Mouse (Mus musculus): Measurements from ENCODE around the gene Gpr141. TPM values are rescaled to one million over a fixed set of nuclear protein-coding genes. Genes with fewer than 3 reads are reported as not detected.

Gene Gpr141
- polyA plus RNA-seq, 1 experiment: 0.01 TPM

- no peaks in the 10 kb centered on the region for H3K79me3 ChIP-seq (ENCODE audit: low read depth)
- no peak overlapping the region for H3K4me3 ChIP-seq (ENCODE audit: insufficient read depth, poor library complexity, severe bottlenecking)
- TF ChIP-seq MYOD1 (IDR thresholded peaks at IDR 0.05; ENCODE audit: control insufficient read depth, insufficient read length, low read depth): no peak
- no peak for TF ChIP-seq MYOG (IDR thresholded peaks at IDR 0.05; ENCODE audit: control insufficient read depth, extremely low read depth, insufficient read length)
- no peak for TF ChIP-seq CEBPB (IDR thresholded peaks at IDR 0.05; ENCODE audit: low read depth)
- TF ChIP-seq MAX (IDR thresholded peaks at IDR 0.05): no peak
- no peak for TF ChIP-seq FOSL1 (IDR thresholded peaks at IDR 0.05; ENCODE audit: insufficient read depth, low read length, poor library complexity, severe bottlenecking)
- no peak for TF ChIP-seq CTCF (IDR thresholded peaks at IDR 0.05; ENCODE audit: control insufficient read depth, insufficient read depth, insufficient read length)
- TF ChIP-seq USF1 (IDR thresholded peaks at IDR 0.05; ENCODE audit: low read depth): no peak
- H3K79me2 ChIP-seq (ENCODE audit: control insufficient read depth, insufficient read depth): no peaks in the 10 kb centered on the region
- no peaks in the 10 kb centered on the region for H3K36me3 ChIP-seq (ENCODE audit: control insufficient read depth, insufficient read depth)
- H3ac ChIP-seq (ENCODE audit: control insufficient read depth, insufficient read length, low read depth): no peak overlapping the region
- no peaks in the 10 kb centered on the region for H3K27me3 ChIP-seq (ENCODE audit: control insufficient read depth, insufficient read depth, insufficient read length)
Observed at GRCm38 (mm10) chr13:19842707-19843106, 18.6 kb upstream of the Gpr141 start.

GRCm38 (mm10) chr13:19841615-19842014 lies 17.6 kb upstream of the Gpr141 start:
- TF ChIP-seq FOSL1 (IDR thresholded peaks at IDR 0.05; ENCODE audit: insufficient read depth, low read length, poor library complexity, severe bottlenecking): no peak
- no peak for TF ChIP-seq MAX (IDR thresholded peaks at IDR 0.05)
- no peak for TF ChIP-seq MYOD1 (IDR thresholded peaks at IDR 0.05; ENCODE audit: control insufficient read depth, insufficient read length, low read depth)
- TF ChIP-seq USF1 (IDR thresholded peaks at IDR 0.05; ENCODE audit: low read depth): no peak
- no peak for TF ChIP-seq CEBPB (IDR thresholded peaks at IDR 0.05; ENCODE audit: low read depth)
- TF ChIP-seq CTCF (IDR thresholded peaks at IDR 0.05; ENCODE audit: control insufficient read depth, insufficient read depth, insufficient read length): no peak
- TF ChIP-seq MYOG (IDR thresholded peaks at IDR 0.05; ENCODE audit: control insufficient read depth, extremely low read depth, insufficient read length): no peak
- Histone ChIP-seq H3ac (ENCODE audit: control insufficient read depth, insufficient read length, low read depth) (no peak overlapping the region), H3K79me2 (ENCODE audit: control insufficient read depth, insufficient read depth) (no peaks in the 10 kb centered on the region), H3K4me3 (ENCODE audit: insufficient read depth, poor library complexity, severe bottlenecking) (no peak overlapping the region), H3K79me3 (ENCODE audit: low read depth) (no peaks in the 10 kb centered on the region), H3K27me3 (ENCODE audit: control insufficient read depth, insufficient read depth, insufficient read length) (no peaks in the 10 kb centered on the region), H3K36me3 (ENCODE audit: control insufficient read depth, insufficient read depth) (no peaks in the 10 kb centered on the region)

- no peak for TF ChIP-seq CEBPB (IDR thresholded peaks at IDR 0.05; ENCODE audit: low read depth)
- no peak for TF ChIP-seq MYOD1 (IDR thresholded peaks at IDR 0.05; ENCODE audit: control insufficient read depth, insufficient read length, low read depth)
- no peak for TF ChIP-seq FOSL1 (IDR thresholded peaks at IDR 0.05; ENCODE audit: insufficient read depth, low read length, poor library complexity, severe bottlenecking)
- no peak for TF ChIP-seq MYOG (IDR thresholded peaks at IDR 0.05; ENCODE audit: control insufficient read depth, extremely low read depth, insufficient read length)
- no peak for TF ChIP-seq CTCF (IDR thresholded peaks at IDR 0.05; ENCODE audit: control insufficient read depth, insufficient read depth, insufficient read length)
- TF ChIP-seq MAX (IDR thresholded peaks at IDR 0.05): no peak
- no peak for TF ChIP-seq USF1 (IDR thresholded peaks at IDR 0.05; ENCODE audit: low read depth)
- no peaks in the 10 kb centered on the region for H3K79me2 ChIP-seq (ENCODE audit: control insufficient read depth, insufficient read depth)
- no peak overlapping the region for H3ac ChIP-seq (ENCODE audit: control insufficient read depth, insufficient read length, low read depth)
- H3K79me3 ChIP-seq (ENCODE audit: low read depth): no peaks in the 10 kb centered on the region
- H3K36me3 ChIP-seq (ENCODE audit: control insufficient read depth, insufficient read depth): no peaks in the 10 kb centered on the region
- H3K27me3 ChIP-seq (ENCODE audit: control insufficient read depth, insufficient read depth, insufficient read length): no peaks in the 10 kb centered on the region
- no peak overlapping the region for H3K4me3 ChIP-seq (ENCODE audit: insufficient read depth, poor library complexity, severe bottlenecking)
Observed at GRCm38 (mm10) chr13:19840206-19840605, 16.1 kb upstream of the Gpr141 start.

GRCm38 (mm10) chr13:19830560-19830959 lies 6.5 kb upstream of the Gpr141 start:
- Histone ChIP-seq H3K79me2 (ENCODE audit: control insufficient read depth, insufficient read depth) (no peaks in the 10 kb centered on the region), H3K79me3 (ENCODE audit: low read depth) (no peaks in the 10 kb centered on the region), H3K4me3 (ENCODE audit: insufficient read depth, poor library complexity, severe bottlenecking) (no peak overlapping the region), H3K27me3 (ENCODE audit: control insufficient read depth, insufficient read depth, insufficient read length) (no peaks in the 10 kb centered on the region), H3K36me3 (ENCODE audit: control insufficient read depth, insufficient read depth) (no peaks in the 10 kb centered on the region), H3ac (ENCODE audit: control insufficient read depth, insufficient read length, low read depth) (no peak overlapping the region)
- TF ChIP-seq FOSL1 (IDR thresholded peaks at IDR 0.05; ENCODE audit: insufficient read depth, low read length, poor library complexity, severe bottlenecking) (no peak), CEBPB (IDR thresholded peaks at IDR 0.05; ENCODE audit: low read depth) (no peak), MAX (IDR thresholded peaks at IDR 0.05) (no peak), MYOG (IDR thresholded peaks at IDR 0.05; ENCODE audit: control insufficient read depth, extremely low read depth, insufficient read length) (no peak), MYOD1 (IDR thresholded peaks at IDR 0.05; ENCODE audit: control insufficient read depth, insufficient read length, low read depth) (no peak), USF1 (IDR thresholded peaks at IDR 0.05; ENCODE audit: low read depth) (no peak), CTCF (IDR thresholded peaks at IDR 0.05; ENCODE audit: control insufficient read depth, insufficient read depth, insufficient read length) (no peak)

GRCm38 (mm10) chr13:19828095-19828494 lies 4.0 kb upstream of the Gpr141 start:
- no peak overlapping the region for H3K4me3 ChIP-seq (ENCODE audit: insufficient read depth, poor library complexity, severe bottlenecking)
- no peaks in the 10 kb centered on the region for H3K79me3 ChIP-seq (ENCODE audit: low read depth)
- no peak overlapping the region for H3ac ChIP-seq (ENCODE audit: control insufficient read depth, insufficient read length, low read depth)
- TF ChIP-seq CEBPB (IDR thresholded peaks at IDR 0.05; ENCODE audit: low read depth): no peak
- H3K27me3 ChIP-seq (ENCODE audit: control insufficient read depth, insufficient read depth, insufficient read length): no peaks in the 10 kb centered on the region
- H3K36me3 ChIP-seq (ENCODE audit: control insufficient read depth, insufficient read depth): no peaks in the 10 kb centered on the region
- no peaks in the 10 kb centered on the region for H3K79me2 ChIP-seq (ENCODE audit: control insufficient read depth, insufficient read depth)

GRCm38 (mm10) chr13:19821639-19822038 lies 2.4 kb downstream of the Gpr141 start:
- Histone ChIP-seq H3K79me2 (ENCODE audit: control insufficient read depth, insufficient read depth) (no peaks in the 10 kb centered on the region), H3K36me3 (ENCODE audit: control insufficient read depth, insufficient read depth) (no peaks in the 10 kb centered on the region), H3K27me3 (ENCODE audit: control insufficient read depth, insufficient read depth, insufficient read length) (no peaks in the 10 kb centered on the region), H3K79me3 (ENCODE audit: low read depth) (no peaks in the 10 kb centered on the region), H3K4me3 (ENCODE audit: insufficient read depth, poor library complexity, severe bottlenecking) (no peak overlapping the region), H3ac (ENCODE audit: control insufficient read depth, insufficient read length, low read depth) (no peak overlapping the region)
- TF ChIP-seq CEBPB (IDR thresholded peaks at IDR 0.05; ENCODE audit: low read depth) (no peak), FOSL1 (IDR thresholded peaks at IDR 0.05; ENCODE audit: insufficient read depth, low read length, poor library complexity, severe bottlenecking) (no peak), CTCF (IDR thresholded peaks at IDR 0.05; ENCODE audit: control insufficient read depth, insufficient read depth, insufficient read length) (no peak), MYOD1 (IDR thresholded peaks at IDR 0.05; ENCODE audit: control insufficient read depth, insufficient read length, low read depth) (no peak), MAX (IDR thresholded peaks at IDR 0.05) (no peak), MYOG (IDR thresholded peaks at IDR 0.05; ENCODE audit: control insufficient read depth, extremely low read depth, insufficient read length) (no peak), USF1 (IDR thresholded peaks at IDR 0.05; ENCODE audit: low read depth) (no peak)
